Mouse (Mus musculus): ENCODE results near the gene Hdac5. TPM values are rescaled to one million over a fixed set of nuclear protein-coding genes. Genes with fewer than 3 reads are reported as not detected.

Gene Hdac5
- polyA plus RNA-seq, 1 experiment from 2014 or later = 41.1 TPM

- no peak overlapping the region for H3K9ac ChIP-seq
- H3K9me3 ChIP-seq (ENCODE audit: low read depth, low read length) = no peaks in the 10 kb centered on the region
- peaks cover 89% of the 10 kb centered on the region for H3K36me3 ChIP-seq (ENCODE audit: insufficient read depth)
- no peak for TF ChIP-seq CTCF (IDR thresholded peaks at IDR 0.05; ENCODE audit: low read depth)
- no peaks in the 10 kb centered on the region for H3K27me3 ChIP-seq (ENCODE audit: insufficient read depth, low read length)
- no peak overlapping the region for H3K4me3 ChIP-seq (ENCODE audit: low read depth, low read length)
- H3K4me2 ChIP-seq = no peak overlapping the region
- H3K4me1 ChIP-seq (ENCODE audit: insufficient read depth) = no peaks in the 10 kb centered on the region
- H3K27ac ChIP-seq (ENCODE audit: low read depth) = peak overlapping the region; percentile 54; the same call in 1 of the 2 replicates
- WGBS = 63% methylated on average over 21 of the region's 21 CpGs
- ATAC-seq (ENCODE audit: insufficient read depth) (peak; percentile 54; the same call in 1 of the 2 replicates), DNase-seq (no peak)
Measured at GRCm38 (mm10) chr11:102196018-102196797, 33.8 kb downstream of the Hdac5 start.

GRCm38 (mm10) chr11:102193657-102194440 is 36.1 kb downstream of the Hdac5 start:
- Histone ChIP-seq H3K9ac (no peak overlapping the region), H3K4me2 (no peak overlapping the region), H3K27me3 (ENCODE audit: insufficient read depth, low read length) (no peaks in the 10 kb centered on the region), H3K4me3 (ENCODE audit: low read depth, low read length) (no peak overlapping the region), H3K36me3 (ENCODE audit: insufficient read depth) (peaks cover 66% of the 10 kb centered on the region), H3K4me1 (ENCODE audit: insufficient read depth) (peaks cover 3% of the 10 kb centered on the region; the same call in 1 of the 2 replicates), H3K27ac (ENCODE audit: low read depth) (no peak overlapping the region), H3K9me3 (ENCODE audit: low read depth, low read length) (no peaks in the 10 kb centered on the region)
- DNase-seq (no peak), ATAC-seq (ENCODE audit: insufficient read depth) (no peak)
- no peak for TF ChIP-seq CTCF (IDR thresholded peaks at IDR 0.05; ENCODE audit: low read depth)
- 84% methylated on average over 9 of the region's 9 CpGs for WGBS

- H3K4me1 ChIP-seq (ENCODE audit: insufficient read depth) = peaks cover 4% of the 10 kb centered on the region
- peak overlapping the region; percentile 54 for H3K4me3 ChIP-seq (ENCODE audit: low read depth, low read length)
- peaks cover 38% of the 10 kb centered on the region for H3K36me3 ChIP-seq (ENCODE audit: insufficient read depth)
- H3K9me3 ChIP-seq (ENCODE audit: low read depth, low read length) = no peaks in the 10 kb centered on the region
- H3K4me2 ChIP-seq = peak overlapping the region; percentile 92
- H3K27me3 ChIP-seq (ENCODE audit: insufficient read depth, low read length) = no peaks in the 10 kb centered on the region
- WGBS = 53% methylated on average over 4 of the region's 4 CpGs
- TF ChIP-seq CTCF (IDR thresholded peaks at IDR 0.05; ENCODE audit: low read depth) = no peak
- ATAC-seq (ENCODE audit: insufficient read depth) = no peak
- H3K9ac ChIP-seq = 0 out of 2 replicates have a peak overlapping the region, but pooled peaks have one; percentile 0
- DNase-seq = no peak
- H3K27ac ChIP-seq (ENCODE audit: low read depth) = no peak overlapping the region
Measured at GRCm38 (mm10) chr11:102190848-102191247, 39.1 kb downstream of the Hdac5 start.

GRCm38 (mm10) chr11:102189461-102190436 is 40.2 kb downstream of the Hdac5 start, which contains the start of gene G6pc3:
TSS of gene G6pc3 (plus strand) at chr11:102189620.
- TF ChIP-seq CTCF (IDR thresholded peaks at IDR 0.05; ENCODE audit: low read depth) = no peak
- DNase-seq (peak; percentile 95), ATAC-seq (ENCODE audit: insufficient read depth) (peak; percentile 87)
- Histone ChIP-seq H3K4me3 (ENCODE audit: low read depth, low read length) (peak within 1 kb of the TSS; percentile 54), H3K27me3 (ENCODE audit: insufficient read depth, low read length) (no peaks in the 10 kb centered on the region), H3K36me3 (ENCODE audit: insufficient read depth) (peaks cover 27% of the 10 kb centered on the region), H3K9me3 (ENCODE audit: low read depth, low read length) (no peaks in the 10 kb centered on the region), H3K4me1 (ENCODE audit: insufficient read depth) (peaks cover 6% of the 10 kb centered on the region), H3K9ac (peak within 1 kb of the TSS; percentile 60), H3K27ac (ENCODE audit: low read depth) (no peak within 1 kb of the TSS; the same call in 1 of the 2 replicates), H3K4me2 (peak within 1 kb of the TSS; percentile 92)
- WGBS = under 1% methylated on average over 50 of the region's 50 CpGs

- Histone ChIP-seq H3K36me3 (ENCODE audit: insufficient read depth) (peaks cover 20% of the 10 kb centered on the region), H3K4me3 (ENCODE audit: low read depth, low read length) (peak overlapping the region; percentile 54), H3K27me3 (ENCODE audit: insufficient read depth, low read length) (no peaks in the 10 kb centered on the region), H3K4me1 (ENCODE audit: insufficient read depth) (peaks cover 6% of the 10 kb centered on the region), H3K9me3 (ENCODE audit: low read depth, low read length) (no peaks in the 10 kb centered on the region), H3K27ac (ENCODE audit: low read depth) (no peak overlapping the region), H3K9ac (peak overlapping the region; percentile 60), H3K4me2 (peak overlapping the region; percentile 92)
- WGBS = 65% methylated on average over 6 of the region's 6 CpGs
- no peak for ATAC-seq (ENCODE audit: insufficient read depth)
- TF ChIP-seq CTCF (IDR thresholded peaks at IDR 0.05; ENCODE audit: low read depth) = no peak
- DNase-seq = no peak
Measured at GRCm38 (mm10) chr11:102188980-102189379, 41.0 kb downstream of the Hdac5 start.

GRCm38 (mm10) chr11:102186235-102186634 is 43.7 kb downstream of the Hdac5 start:
- WGBS = 58% methylated on average over 1 of the region's 1 CpGs
- H3K4me1 ChIP-seq (ENCODE audit: insufficient read depth) = peaks cover 6% of the 10 kb centered on the region
- DNase-seq (no peak), ATAC-seq (ENCODE audit: insufficient read depth) (no peak)
- no peak for TF ChIP-seq CTCF (IDR thresholded peaks at IDR 0.05; ENCODE audit: low read depth)
- H3K27ac ChIP-seq (ENCODE audit: low read depth) = no peak overlapping the region
- no peaks in the 10 kb centered on the region for H3K9me3 ChIP-seq (ENCODE audit: low read depth, low read length)
- H3K9ac ChIP-seq = no peak overlapping the region
- peaks cover 18% of the 10 kb centered on the region for H3K36me3 ChIP-seq (ENCODE audit: insufficient read depth)
- H3K4me2 ChIP-seq = no peak overlapping the region
- H3K4me3 ChIP-seq (ENCODE audit: low read depth, low read length) = no peak overlapping the region
- H3K27me3 ChIP-seq (ENCODE audit: insufficient read depth, low read length) = no peaks in the 10 kb centered on the region
